Mouse (Mus musculus): ENCODE data around the gene Rest. TPM values are rescaled to one million over a fixed set of nuclear protein-coding genes. Genes with fewer than 3 reads are reported as not detected.

The Rest gene
- polyA plus RNA-seq, 1 experiment from 2014 or later = 20.4 TPM

DNA sequence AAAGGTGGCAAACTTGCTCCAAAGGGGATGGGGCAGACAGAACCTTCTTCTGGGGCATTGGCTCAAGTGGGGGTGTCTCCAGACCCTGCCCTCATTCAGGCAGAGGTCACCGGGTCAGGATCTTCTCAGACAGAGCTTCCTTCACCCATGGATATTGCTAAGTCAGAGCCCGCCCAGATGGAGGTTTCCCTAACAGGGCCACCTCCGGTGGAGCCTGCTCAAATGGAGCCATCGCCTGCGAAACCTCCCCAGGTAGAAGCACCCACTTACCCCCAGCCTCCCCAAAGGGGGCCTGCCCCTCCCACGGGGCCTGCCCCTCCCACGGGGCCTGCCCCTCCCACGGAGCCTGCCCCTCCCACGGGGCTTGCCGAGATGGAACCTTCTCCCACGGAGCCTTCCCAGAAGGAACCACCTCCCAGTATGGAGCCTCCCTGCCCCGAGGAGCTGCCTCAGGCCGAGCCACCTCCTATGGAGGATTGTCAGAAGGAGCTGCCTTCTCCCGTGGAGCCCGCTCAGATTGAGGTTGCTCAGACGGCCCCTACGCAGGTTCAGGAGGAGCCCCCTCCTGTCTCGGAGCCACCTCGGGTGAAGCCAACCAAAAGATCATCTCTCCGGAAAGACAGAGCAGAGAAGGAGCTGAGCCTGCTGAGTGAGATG lies 16.4 kb downstream of the Rest start:
- WGBS = 85% methylated on average over 20 of the region's 20 CpGs
- ATAC-seq = 0 out of 2 replicates have a peak, but pooled peaks have one; percentile 17
- Histone ChIP-seq H3K4me2 (replicated peaks; ENCODE audit: low read depth, low read length) (no peak overlapping the region), H3K27me3 (replicated peaks; ENCODE audit: insufficient read depth, low read length) (no peaks in the 10 kb centered on the region), H3K9me3 (ENCODE audit: low read length) (no peaks in the 10 kb centered on the region), H3K4me1 (ENCODE audit: insufficient read depth, low read depth, low read length) (no peaks in the 10 kb centered on the region), H3K4me3 (ENCODE audit: low read depth, low read length) (no peak overlapping the region), H3K9ac (replicated peaks; ENCODE audit: low read depth) (no peak overlapping the region), H3K36me3 (ENCODE audit: insufficient read depth, low read length) (peaks cover 40% of the 10 kb centered on the region), H3K27ac (ENCODE audit: low read length) (no peak overlapping the region)
- no peak for DNase-seq (ENCODE audit: low spot score)
- no peak for TF ChIP-seq CTCF (IDR thresholded peaks at IDR 0.05)
- no peak for TF ChIP-seq EP300 (IDR thresholded peaks at IDR 0.05)

DNA sequence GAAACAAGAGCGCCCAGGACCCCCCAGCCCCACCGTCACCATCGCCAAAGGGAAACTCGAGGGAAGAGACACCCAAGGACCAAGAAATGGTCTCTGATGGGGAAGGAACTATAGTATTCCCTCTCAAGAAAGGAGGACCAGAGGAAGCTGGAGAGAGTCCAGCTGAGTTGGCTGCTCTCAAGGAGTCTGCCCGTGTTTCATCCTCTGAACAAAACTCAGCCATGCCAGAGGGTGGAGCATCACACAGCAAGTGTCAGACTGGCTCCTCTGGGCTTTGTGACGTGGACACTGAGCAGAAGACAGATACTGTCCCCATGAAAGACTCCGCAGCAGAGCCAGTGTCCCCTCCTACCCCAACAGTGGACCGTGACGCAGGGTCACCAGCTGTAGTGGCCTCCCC lies 17.0 kb downstream of the Rest start:
- Histone ChIP-seq H3K27ac (ENCODE audit: low read length) (no peak overlapping the region), H3K9ac (replicated peaks; ENCODE audit: low read depth) (no peak overlapping the region), H3K4me2 (replicated peaks; ENCODE audit: low read depth, low read length) (no peak overlapping the region), H3K4me1 (ENCODE audit: insufficient read depth, low read depth, low read length) (no peaks in the 10 kb centered on the region), H3K4me3 (ENCODE audit: low read depth, low read length) (no peak overlapping the region), H3K9me3 (ENCODE audit: low read length) (no peaks in the 10 kb centered on the region), H3K27me3 (replicated peaks; ENCODE audit: insufficient read depth, low read length) (no peaks in the 10 kb centered on the region), H3K36me3 (ENCODE audit: insufficient read depth, low read length) (peaks cover 36% of the 10 kb centered on the region)
- 82% methylated on average over 9 of the region's 9 CpGs for WGBS
- DNase-seq (ENCODE audit: low spot score) (no peak), ATAC-seq (no peak)
- TF ChIP-seq EP300 (IDR thresholded peaks at IDR 0.05) = no peak
- no peak for TF ChIP-seq CTCF (IDR thresholded peaks at IDR 0.05)

DNA sequence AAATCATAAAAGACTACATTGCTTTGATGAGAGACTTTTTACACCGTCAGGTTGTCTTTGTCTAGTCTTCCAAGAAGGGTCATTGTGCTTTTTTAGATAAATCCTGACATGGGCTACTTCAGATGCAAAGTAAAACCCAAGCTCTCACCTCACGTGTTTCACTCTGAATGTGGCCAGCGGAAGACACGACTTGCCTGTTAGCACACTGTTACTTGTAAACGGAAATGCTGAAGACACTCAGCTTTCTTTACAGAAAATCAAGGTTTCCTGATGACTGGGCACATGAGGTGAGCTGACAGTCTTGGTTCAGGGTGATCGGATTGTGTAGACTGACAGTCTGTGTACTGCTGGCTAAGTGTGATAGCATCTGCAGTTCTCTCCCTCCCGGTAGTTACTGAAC lies 20.4 kb downstream of the Rest start:
- H3K27me3 ChIP-seq (replicated peaks; ENCODE audit: insufficient read depth, low read length) = no peaks in the 10 kb centered on the region
- TF ChIP-seq CTCF (IDR thresholded peaks at IDR 0.05) (no peak), EP300 (IDR thresholded peaks at IDR 0.05) (no peak)
- WGBS = 86% methylated on average over 7 of the region's 7 CpGs
- H3K9me3 ChIP-seq (ENCODE audit: low read length) = no peaks in the 10 kb centered on the region
- no peak for DNase-seq (ENCODE audit: low spot score)
- H3K36me3 ChIP-seq (ENCODE audit: insufficient read depth, low read length) = peaks cover 27% of the 10 kb centered on the region
- H3K9ac ChIP-seq (replicated peaks; ENCODE audit: low read depth) = no peak overlapping the region
- no peak overlapping the region for H3K4me3 ChIP-seq (ENCODE audit: low read depth, low read length)
- H3K4me2 ChIP-seq (replicated peaks; ENCODE audit: low read depth, low read length) = no peak overlapping the region
- no peak overlapping the region for H3K27ac ChIP-seq (ENCODE audit: low read length)
- ATAC-seq = no peak
- no peaks in the 10 kb centered on the region for H3K4me1 ChIP-seq (ENCODE audit: insufficient read depth, low read depth, low read length)

DNA sequence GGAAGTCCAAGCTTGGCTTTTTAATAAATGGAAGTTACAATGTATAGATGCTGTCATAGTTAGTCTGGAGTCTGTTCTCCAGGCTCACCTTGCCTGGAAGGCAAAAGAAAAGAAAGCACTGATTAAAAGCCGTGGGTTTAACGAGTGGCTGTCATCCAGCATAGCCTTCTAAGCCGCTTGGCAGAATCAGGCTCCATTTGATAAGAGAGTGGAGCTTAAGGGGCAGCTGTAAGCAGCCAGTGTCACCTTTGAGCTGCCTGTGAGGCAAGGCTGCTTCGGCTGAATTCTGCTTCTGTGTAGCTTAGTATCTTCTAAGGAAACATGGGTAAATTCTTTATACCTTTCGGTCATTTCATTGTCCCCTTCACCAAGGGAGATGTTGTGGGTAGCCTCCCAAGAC lies 21.6 kb downstream of the Rest start:
- Histone ChIP-seq H3K4me1 (ENCODE audit: insufficient read depth, low read depth, low read length) (no peaks in the 10 kb centered on the region), H3K27ac (ENCODE audit: low read length) (no peak overlapping the region), H3K4me3 (ENCODE audit: low read depth, low read length) (no peak overlapping the region), H3K4me2 (replicated peaks; ENCODE audit: low read depth, low read length) (no peak overlapping the region), H3K27me3 (replicated peaks; ENCODE audit: insufficient read depth, low read length) (no peaks in the 10 kb centered on the region), H3K9ac (replicated peaks; ENCODE audit: low read depth) (no peak overlapping the region), H3K9me3 (ENCODE audit: low read length) (no peaks in the 10 kb centered on the region), H3K36me3 (ENCODE audit: insufficient read depth, low read length) (peaks cover 14% of the 10 kb centered on the region)
- DNase-seq (ENCODE audit: low spot score) = no peak
- no peak for ATAC-seq
- WGBS = 83% methylated on average over 5 of the region's 5 CpGs
- no peak for TF ChIP-seq EP300 (IDR thresholded peaks at IDR 0.05)
- no peak for TF ChIP-seq CTCF (IDR thresholded peaks at IDR 0.05)

GRCm38 (mm10) chr5:77287901-77288300 lies 22.6 kb downstream of the Rest start:
- Histone ChIP-seq H3K4me3 (ENCODE audit: low read depth, low read length) (no peak overlapping the region), H3K9me3 (ENCODE audit: low read length) (no peaks in the 10 kb centered on the region), H3K27ac (ENCODE audit: low read length) (no peak overlapping the region), H3K4me2 (replicated peaks; ENCODE audit: low read depth, low read length) (no peak overlapping the region), H3K36me3 (ENCODE audit: insufficient read depth, low read length) (peaks cover 5% of the 10 kb centered on the region), H3K27me3 (replicated peaks; ENCODE audit: insufficient read depth, low read length) (no peaks in the 10 kb centered on the region), H3K9ac (replicated peaks; ENCODE audit: low read depth) (no peak overlapping the region), H3K4me1 (ENCODE audit: insufficient read depth, low read depth, low read length) (no peaks in the 10 kb centered on the region)
- ATAC-seq (no peak), DNase-seq (ENCODE audit: low spot score) (no peak)
- WGBS = 78% methylated on average over 6 of the region's 6 CpGs
- no peak for TF ChIP-seq EP300 (IDR thresholded peaks at IDR 0.05)
- no peak for TF ChIP-seq CTCF (IDR thresholded peaks at IDR 0.05)

DNA sequence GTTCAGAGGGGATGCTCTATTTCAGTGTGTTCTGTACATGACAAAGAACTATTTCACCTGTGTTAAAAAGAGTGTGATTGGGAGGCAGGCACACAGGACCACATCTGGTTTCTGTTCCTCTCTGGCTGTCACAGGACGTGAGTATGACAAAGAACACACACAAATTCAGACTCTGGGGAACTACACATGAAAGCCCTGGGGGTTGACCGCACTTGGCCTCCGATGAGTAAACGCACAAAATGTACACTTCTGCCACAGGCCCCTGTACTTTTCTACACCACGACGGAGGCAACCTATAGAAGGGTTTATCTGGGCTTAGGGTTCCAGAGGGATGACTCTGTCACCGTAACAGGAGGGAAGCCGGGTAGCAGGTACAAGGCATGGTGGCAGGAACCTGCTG lies 24.4 kb downstream of the Rest start:
- Histone ChIP-seq H3K36me3 (ENCODE audit: insufficient read depth, low read length) (peaks cover 9% of the 10 kb centered on the region; the same call in 1 of the 2 replicates), H3K4me3 (ENCODE audit: low read depth, low read length) (no peak overlapping the region), H3K4me2 (replicated peaks; ENCODE audit: low read depth, low read length) (no peak overlapping the region), H3K27me3 (replicated peaks; ENCODE audit: insufficient read depth, low read length) (no peaks in the 10 kb centered on the region), H3K9me3 (ENCODE audit: low read length) (no peaks in the 10 kb centered on the region), H3K4me1 (ENCODE audit: insufficient read depth, low read depth, low read length) (no peaks in the 10 kb centered on the region), H3K27ac (ENCODE audit: low read length) (no peak overlapping the region), H3K9ac (replicated peaks; ENCODE audit: low read depth) (no peak overlapping the region)
- no peak for TF ChIP-seq CTCF (IDR thresholded peaks at IDR 0.05)
- TF ChIP-seq EP300 (IDR thresholded peaks at IDR 0.05) = no peak
- 67% methylated on average over 8 of the region's 8 CpGs for WGBS
- DNase-seq (ENCODE audit: low spot score) (no peak), ATAC-seq (no peak)
